Mouse (Mus musculus): Measurements from ENCODE around the gene Spata3. TPM values are rescaled to one million over a fixed set of nuclear protein-coding genes. Genes with fewer than 3 reads are reported as not detected.

Spata3 gene
- total RNA-seq, 2 experiments from 2014 or later: not detected

Other genes starting within 250 kb of the Spata3 start
- 1 to 10 TPM in 1 of 2 experiments, under 1 TPM in 1; 0.42 to 1.6 TPM for gene A630001G21Rik, start 238.2 kb upstream of the Spata3 start, total RNA-seq (2021)
- gene Cab39, start 223.4 kb upstream of the Spata3 start, total RNA-seq (2021): 10 to 100 TPM; 68.8 to 86.6 TPM
- 10 to 100 TPM; 59.7 to 68.9 TPM for gene Itm2c, start 122.5 kb upstream of the Spata3 start, total RNA-seq (2021)
- gene 4933407L21Rik, start 88.3 kb upstream of the Spata3 start, total RNA-seq (2021): not detected
- gene Gpr55, start 55.8 kb upstream of the Spata3 start, total RNA-seq (2021): not detected
- under 1 TPM; 0.09 to 0.12 TPM for gene 2810459M11Rik, start 29.0 kb downstream of the Spata3 start, total RNA-seq (2021)
- 100 to 1,000 TPM; 115 to 117 TPM for gene Psmd1, start 47.6 kb downstream of the Spata3 start, total RNA-seq (2021)
- gene Htr2b, start 95.2 kb downstream of the Spata3 start, total RNA-seq (2021): under 1 TPM; 0.59 to 0.72 TPM
- gene Gm21972, start 116.8 kb downstream of the Spata3 start, total RNA-seq (2021): 1 to 10 TPM in 1 of 2 experiments, under 1 TPM in 1; 0.42 to 1.1 TPM
- 1 to 10 TPM; 2.7 to 6.0 TPM for gene Armc9, start 138.0 kb downstream of the Spata3 start, total RNA-seq (2021)

Data from gastrocnemius, postnatal 10 days (tissue).